Mouse (Mus musculus) stomach, postnatal 0 days (tissue): ENCODE results near the gene Xrra1. TPM values are rescaled to one million over a fixed set of nuclear protein-coding genes. Genes with fewer than 3 reads are reported as not detected.

Experiments
- ATAC-seq: fragments of 200-750 bp; cut with Nextera tagmentation; 2 replicates; pipeline ENCODE4 v1.8.0; 2017; ENCODE audit not compliant: low FRiP score, low TSS enrichment
- DNase-seq: peaks from one replicate; pipeline ENCODE4 v3.0.0-alpha.2; 2016; ENCODE audit warnings: low spot score
- H3K27ac ChIP-seq: fragments of 300-500 bp; sonication (generic); replicated peaks from 2 replicates; pipeline ENCODE4 v1.5.1; 2014; ENCODE audit warnings: mild to moderate bottlenecking, control low read depth
- H3K27me3 ChIP-seq: fragments of 300-500 bp; sonication (generic); 2 replicates; pipeline ENCODE4 v1.6.1; 2014; ENCODE audit warnings: low read length; ENCODE audit not compliant: control insufficient read depth, insufficient read depth
- H3K36me3 ChIP-seq: fragments of 300-500 bp; sonication (generic); 2 replicates; pipeline ENCODE4 v1.6.1; 2014; ENCODE audit warnings: low read length, mixed read lengths; ENCODE audit not compliant: control insufficient read depth, insufficient read depth
- H3K4me1 ChIP-seq: fragments of 300-500 bp; sonication (generic); replicated peaks from 2 replicates; pipeline ENCODE4 v1.6.1; 2014; ENCODE audit warnings: antibody characterized with exemption; ENCODE audit not compliant: control insufficient read depth, insufficient read depth
- H3K4me2 ChIP-seq: fragments of 300-500 bp; sonication (generic); replicated peaks from 2 replicates; pipeline ENCODE4 v1.6.1; 2014; ENCODE audit warnings: low read depth, mild to moderate bottlenecking, control low read depth, moderate library complexity
- H3K4me3 ChIP-seq: fragments of 300-500 bp; sonication (generic); 2 replicates; pipeline ENCODE4 v1.5.1; 2014; ENCODE audit warnings: low read depth, low read length, control low read depth
- H3K9ac ChIP-seq: fragments of 300-500 bp; sonication (generic); 2 replicates; pipeline ENCODE4 v1.6.1; 2014; ENCODE audit warnings: mild to moderate bottlenecking, low read length, control low read depth, mixed read lengths
- H3K9me3 ChIP-seq: fragments of 300-500 bp; sonication (generic); 2 replicates; pipeline ENCODE4 v1.6.1; 2016; ENCODE audit warnings: low read length; ENCODE audit not compliant: control insufficient read depth
- CTCF ChIP-seq: IDR thresholded peaks from 2 replicates; pipeline ENCODE4 v1.5.1; 2016; ENCODE audit warnings: antibody characterized with exemption, low read depth, mild to moderate bottlenecking, moderate library complexity
- EP300 ChIP-seq: optimal IDR thresholded peaks from 2 replicates; pipeline ENCODE3; 2016; ENCODE audit warnings: antibody characterized with exemption
- WGBS: fragments of 180-500 bp; shearing (Covaris S2); extraction: QIAGEN DNeasy Blood & Tissue Kit; methylation state at CpG from one replicate; pipeline ENCODE4 v1.1.7; 2014; 5-methylcytosine and 5-hydroxymethylcytosine counted together
- polyA plus RNA-seq: library from polyadenylated mRNA; unstranded; fragments of >200 nt; fragmentation: Nextera tagmentation; extraction: Ambion mirVana; gene quantifications from 2 replicates; pipeline ENCODE4 v1.2.1, GENCODE M21; 2015

The Xrra1 gene
- polyA plus RNA-seq, 1 experiment from 2014 or later = 0.08 TPM

DNA sequence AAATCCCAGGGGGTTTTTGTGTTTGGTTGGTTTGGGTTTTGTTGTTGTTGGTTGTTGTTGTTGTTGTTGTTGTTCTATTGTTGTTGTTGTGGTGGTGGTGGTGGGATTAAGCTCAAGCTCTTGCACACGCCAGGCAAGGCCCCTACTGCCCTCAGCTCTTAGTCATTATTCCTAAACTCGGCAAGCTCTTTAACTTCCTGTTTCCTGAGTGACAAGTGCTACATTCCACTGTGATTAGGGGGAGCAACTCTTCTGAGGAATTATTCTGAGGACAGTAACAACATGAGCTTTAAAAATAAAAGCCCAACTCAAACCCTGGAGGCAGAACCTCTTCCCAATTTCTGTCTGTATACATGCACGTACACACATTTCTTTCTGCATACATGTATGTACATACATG is 6.3 kb downstream of the Xrra1 start:
- no peak for DNase-seq
- Histone ChIP-seq H3K4me2 (no peak overlapping the region), H3K36me3 (no peaks in the 10 kb centered on the region), H3K27me3 (no peaks in the 10 kb centered on the region), H3K4me1 (no peaks in the 10 kb centered on the region), H3K9ac (no peak overlapping the region), H3K4me3 (no peak overlapping the region), H3K9me3 (no peaks in the 10 kb centered on the region), H3K27ac (no peak overlapping the region)
- no peak for ATAC-seq
- TF ChIP-seq CTCF (no peak), EP300 (no peak)
- WGBS = 42% methylated on average over 3 of the region's 3 CpGs

DNA sequence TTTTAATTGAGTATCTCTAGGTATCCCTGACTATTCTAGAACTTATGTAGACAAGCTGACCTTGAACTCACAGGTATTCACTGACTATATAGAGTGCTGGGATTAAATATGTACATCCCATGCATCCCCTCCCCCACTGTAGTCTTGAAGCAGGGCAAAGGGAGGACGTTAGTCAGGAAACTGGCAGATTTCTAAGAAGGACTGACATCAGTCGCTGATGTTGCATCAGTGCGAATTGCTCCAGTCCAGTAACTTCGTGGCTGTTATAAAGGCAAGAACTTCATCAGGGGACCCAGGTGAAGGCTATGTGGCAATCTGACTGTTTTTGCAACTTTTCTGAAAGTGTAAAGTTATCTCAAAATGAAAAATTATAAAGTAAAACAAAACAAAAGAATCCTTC is 10.4 kb downstream of the Xrra1 start:
- Histone ChIP-seq H3K27me3 (no peaks in the 10 kb centered on the region), H3K4me2 (no peak overlapping the region), H3K4me3 (no peak overlapping the region), H3K27ac (no peak overlapping the region), H3K4me1 (no peaks in the 10 kb centered on the region), H3K36me3 (no peaks in the 10 kb centered on the region), H3K9me3 (no peaks in the 10 kb centered on the region), H3K9ac (no peak overlapping the region)
- TF ChIP-seq CTCF = no peak
- TF ChIP-seq EP300 = no peak
- DNase-seq = no peak
- ATAC-seq = no peak
- WGBS = 61% methylated on average over 4 of the region's 4 CpGs

DNA sequence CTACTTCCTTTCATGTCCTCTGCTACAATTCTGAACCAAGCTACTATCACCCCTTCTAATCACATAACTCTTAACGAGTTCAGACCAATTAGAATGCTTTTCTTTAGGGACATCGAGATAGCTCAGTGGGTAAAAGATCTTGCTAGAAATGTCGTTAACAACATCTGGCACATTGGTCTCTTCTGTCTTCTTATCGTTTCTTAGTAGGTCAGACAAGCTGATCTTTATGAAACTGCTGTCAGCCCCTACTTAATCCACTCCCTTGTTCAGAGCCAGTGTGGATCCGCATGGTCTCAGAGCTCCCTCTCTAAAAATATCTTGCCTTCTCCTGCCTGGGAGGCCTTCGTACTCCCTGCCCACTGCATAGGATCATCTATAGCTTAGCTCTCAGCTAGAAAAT is 15.0 kb downstream of the Xrra1 start:
- no peaks in the 10 kb centered on the region for H3K36me3 ChIP-seq
- H3K27ac ChIP-seq = no peak overlapping the region
- ATAC-seq (no peak), DNase-seq (no peak)
- no peaks in the 10 kb centered on the region for H3K4me1 ChIP-seq
- 73% methylated on average over 6 of the region's 6 CpGs for WGBS
- H3K9ac ChIP-seq = no peak overlapping the region
- H3K4me3 ChIP-seq = no peak overlapping the region
- H3K4me2 ChIP-seq = no peak overlapping the region
- no peaks in the 10 kb centered on the region for H3K9me3 ChIP-seq
- TF ChIP-seq CTCF (no peak), EP300 (no peak)
- no peaks in the 10 kb centered on the region for H3K27me3 ChIP-seq

DNA sequence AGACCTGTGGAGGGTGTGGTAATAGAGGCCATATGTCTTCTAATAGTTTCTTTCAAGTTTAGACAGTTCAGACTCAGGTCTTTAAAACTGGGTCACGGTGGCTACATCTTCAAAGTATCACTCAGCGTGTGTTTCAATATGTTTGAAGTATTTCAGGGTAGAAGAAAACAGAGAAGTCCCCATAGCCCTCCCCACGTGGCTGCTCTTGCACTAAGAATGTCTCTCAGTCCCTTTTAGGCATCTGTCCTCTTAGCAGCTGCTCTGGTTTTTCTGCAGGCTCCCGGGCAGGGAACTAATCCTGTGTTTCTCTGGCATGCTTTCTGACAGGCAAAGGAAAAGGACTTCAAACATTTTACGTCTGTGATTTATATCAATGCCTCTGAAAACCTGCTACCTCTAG is 17.0 kb downstream of the Xrra1 start:
- TF ChIP-seq EP300 (no peak), CTCF (no peak)
- Histone ChIP-seq H3K27me3 (no peaks in the 10 kb centered on the region), H3K9me3 (no peaks in the 10 kb centered on the region), H3K27ac (no peak overlapping the region), H3K36me3 (no peaks in the 10 kb centered on the region), H3K4me1 (no peaks in the 10 kb centered on the region), H3K4me2 (no peak overlapping the region), H3K9ac (no peak overlapping the region), H3K4me3 (no peak overlapping the region)
- WGBS = 36% methylated on average over 5 of the region's 5 CpGs
- DNase-seq (no peak), ATAC-seq (no peak)

DNA sequence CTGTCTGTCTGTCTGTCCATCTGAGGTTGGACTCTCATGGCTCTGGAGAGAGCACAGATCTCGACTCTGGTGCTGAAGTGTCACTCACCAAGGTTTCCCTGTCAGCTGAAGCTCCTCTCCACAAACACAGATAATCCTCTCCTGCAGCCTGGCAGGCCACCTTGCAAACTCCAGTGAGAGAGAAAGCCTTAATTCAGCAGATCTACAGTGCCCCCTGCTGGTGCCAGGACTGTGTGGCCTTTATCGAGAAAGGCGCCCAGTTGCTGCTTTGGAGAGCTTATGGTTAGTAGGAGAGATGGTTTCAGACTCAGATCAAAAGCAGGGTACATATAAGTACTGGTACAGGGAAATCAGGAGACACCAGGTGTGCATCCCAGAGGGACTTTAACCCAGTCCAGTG is 17.4 kb downstream of the Xrra1 start:
- H3K4me1 ChIP-seq = no peaks in the 10 kb centered on the region
- WGBS = 3% methylated on average over 3 of the region's 3 CpGs
- H3K36me3 ChIP-seq = no peaks in the 10 kb centered on the region
- H3K9ac ChIP-seq = no peak overlapping the region
- DNase-seq (peak; percentile 84), ATAC-seq (no peak; the same call in 1 of the 2 replicates)
- H3K9me3 ChIP-seq = no peaks in the 10 kb centered on the region
- no peak overlapping the region for H3K27ac ChIP-seq
- no peaks in the 10 kb centered on the region for H3K27me3 ChIP-seq
- TF ChIP-seq CTCF (peak; percentile 96), EP300 (no peak)
- H3K4me3 ChIP-seq = no peak overlapping the region
- no peak overlapping the region for H3K4me2 ChIP-seq

DNA sequence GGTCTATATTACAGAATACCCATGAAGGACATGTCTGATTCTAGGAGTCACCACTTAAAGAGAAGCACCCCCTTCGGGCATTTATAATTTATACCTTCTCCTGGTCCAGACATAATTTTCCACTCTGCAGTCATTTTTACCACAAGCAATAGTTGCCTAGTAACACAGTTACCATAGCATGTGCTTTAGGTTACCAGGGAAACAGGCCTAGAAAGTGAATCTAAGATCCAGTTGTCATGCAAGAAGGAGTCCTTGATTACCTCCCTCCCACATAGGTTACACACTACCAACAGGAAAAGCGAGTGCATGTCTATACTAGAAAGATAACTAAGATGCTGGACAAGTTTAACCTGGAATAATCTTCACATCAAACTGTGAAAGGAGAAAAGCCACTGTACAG is 19.3 kb downstream of the Xrra1 start:
- H3K36me3 ChIP-seq = no peaks in the 10 kb centered on the region
- H3K4me1 ChIP-seq = no peaks in the 10 kb centered on the region
- DNase-seq (no peak), ATAC-seq (no peak)
- TF ChIP-seq EP300 (no peak), CTCF (no peak)
- no peak overlapping the region for H3K27ac ChIP-seq
- no peak overlapping the region for H3K4me2 ChIP-seq
- 66% methylated on average over 2 of the region's 2 CpGs for WGBS
- H3K4me3 ChIP-seq = no peak overlapping the region
- no peaks in the 10 kb centered on the region for H3K9me3 ChIP-seq
- H3K9ac ChIP-seq = no peak overlapping the region
- no peaks in the 10 kb centered on the region for H3K27me3 ChIP-seq
